Mouse (Mus musculus): Measurements from ENCODE around the gene Prpf39. TPM values are rescaled to one million over a fixed set of nuclear protein-coding genes. Genes with fewer than 3 reads are reported as not detected.

The Prpf39 gene
- polyA plus RNA-seq, 1 experiment from 2014 or later = 18.2 TPM

GRCm38 (mm10) chr12:65076906-65077305 lies 40.8 kb downstream of the Prpf39 start:
- no peak for ATAC-seq (ENCODE audit: low FRiP score, low TSS enrichment)
- H3K4me3 ChIP-seq (ENCODE audit: low read depth, low read length) = no peak overlapping the region
- H3K9me3 ChIP-seq (ENCODE audit: control insufficient read depth, low read length) = no peaks in the 10 kb centered on the region
- H3K4me2 ChIP-seq (replicated peaks; ENCODE audit: low read depth) = no peak overlapping the region; the same call in 1 of the 2 replicates
- no peaks in the 10 kb centered on the region for H3K4me1 ChIP-seq (replicated peaks; ENCODE audit: control insufficient read depth, insufficient read depth)
- WGBS = 75% methylated on average over 9 of the region's 9 CpGs
- TF ChIP-seq CTCF (IDR thresholded peaks at IDR 0.05; ENCODE audit: low read depth) = no peak
- TF ChIP-seq EP300 (optimal IDR thresholded peaks at IDR 0.05) = no peak
- no peak overlapping the region for H3K27ac ChIP-seq (replicated peaks)
- H3K36me3 ChIP-seq (ENCODE audit: control insufficient read depth, insufficient read depth, low read length) = no peaks in the 10 kb centered on the region
- DNase-seq (ENCODE audit: low spot score) = no peak
- no peaks in the 10 kb centered on the region for H3K27me3 ChIP-seq (ENCODE audit: control insufficient read depth, insufficient read depth, low read length)
- H3K9ac ChIP-seq (ENCODE audit: low read length) = no peak overlapping the region

GRCm38 (mm10) chr12:65108746-65109145 lies 72.6 kb downstream of the Prpf39 start:
- H3K4me1 ChIP-seq (replicated peaks; ENCODE audit: control insufficient read depth, insufficient read depth) = no peaks in the 10 kb centered on the region
- H3K9me3 ChIP-seq (ENCODE audit: control insufficient read depth, low read length) = no peaks in the 10 kb centered on the region
- 69% methylated on average over 1 of the region's 1 CpGs for WGBS
- H3K4me2 ChIP-seq (replicated peaks; ENCODE audit: low read depth) = no peak overlapping the region
- ATAC-seq (ENCODE audit: low FRiP score, low TSS enrichment) (no peak), DNase-seq (ENCODE audit: low spot score) (no peak)
- TF ChIP-seq CTCF (IDR thresholded peaks at IDR 0.05; ENCODE audit: low read depth) (no peak), EP300 (optimal IDR thresholded peaks at IDR 0.05) (no peak)
- no peak overlapping the region for H3K27ac ChIP-seq (replicated peaks)
- H3K4me3 ChIP-seq (ENCODE audit: low read depth, low read length) = no peak overlapping the region
- H3K36me3 ChIP-seq (ENCODE audit: control insufficient read depth, insufficient read depth, low read length) = peaks cover 4% of the 10 kb centered on the region; the same call in 1 of the 2 replicates
- H3K9ac ChIP-seq (ENCODE audit: low read length) = no peak overlapping the region
- H3K27me3 ChIP-seq (ENCODE audit: control insufficient read depth, insufficient read depth, low read length) = no peaks in the 10 kb centered on the region

- peaks cover 4% of the 10 kb centered on the region; the same call in 1 of the 2 replicates for H3K36me3 ChIP-seq (ENCODE audit: control insufficient read depth, insufficient read depth, low read length)
- H3K4me1 ChIP-seq (replicated peaks; ENCODE audit: control insufficient read depth, insufficient read depth) = no peaks in the 10 kb centered on the region
- no peak overlapping the region for H3K9ac ChIP-seq (ENCODE audit: low read length)
- no peak overlapping the region for H3K4me3 ChIP-seq (ENCODE audit: low read depth, low read length)
- H3K27me3 ChIP-seq (ENCODE audit: control insufficient read depth, insufficient read depth, low read length) = no peaks in the 10 kb centered on the region
- no peak overlapping the region for H3K4me2 ChIP-seq (replicated peaks; ENCODE audit: low read depth)
- TF ChIP-seq EP300 (optimal IDR thresholded peaks at IDR 0.05) (no peak), CTCF (IDR thresholded peaks at IDR 0.05; ENCODE audit: low read depth) (no peak)
- DNase-seq (ENCODE audit: low spot score) = no peak
- no peak overlapping the region for H3K27ac ChIP-seq (replicated peaks)
- no peak for ATAC-seq (ENCODE audit: low FRiP score, low TSS enrichment)
- WGBS = 85% methylated on average over 3 of the region's 3 CpGs
- no peaks in the 10 kb centered on the region for H3K9me3 ChIP-seq (ENCODE audit: control insufficient read depth, low read length)
Observed at GRCm38 (mm10) chr12:65111503-65111902, 75.4 kb downstream of the Prpf39 start.

DNA sequence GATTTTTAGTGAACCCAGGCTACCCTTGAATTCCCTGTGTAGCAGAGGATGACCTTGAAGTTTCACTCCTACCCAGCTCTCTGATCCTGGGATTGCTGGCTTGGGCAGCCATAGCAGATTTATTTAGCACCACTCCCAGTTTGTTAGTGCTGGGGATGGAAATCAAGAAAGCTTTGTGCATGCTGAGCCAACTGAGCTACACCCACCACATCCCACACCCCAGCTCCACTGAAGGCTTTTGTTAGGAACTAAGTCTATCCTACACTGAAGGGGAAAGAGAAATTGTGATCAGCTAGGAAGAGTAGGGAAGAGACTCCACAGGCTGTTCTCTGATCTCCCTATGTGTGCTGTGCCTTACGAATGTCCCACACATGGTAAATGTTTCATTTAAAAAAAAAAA lies 76.7 kb downstream of the Prpf39 start:
- H3K9me3 ChIP-seq (ENCODE audit: control insufficient read depth, low read length) = no peaks in the 10 kb centered on the region
- DNase-seq (ENCODE audit: low spot score) (no peak), ATAC-seq (ENCODE audit: low FRiP score, low TSS enrichment) (no peak)
- H3K27me3 ChIP-seq (ENCODE audit: control insufficient read depth, insufficient read depth, low read length) = no peaks in the 10 kb centered on the region
- H3K36me3 ChIP-seq (ENCODE audit: control insufficient read depth, insufficient read depth, low read length) = peaks cover 4% of the 10 kb centered on the region; the same call in 1 of the 2 replicates
- H3K4me2 ChIP-seq (replicated peaks; ENCODE audit: low read depth) = no peak overlapping the region
- no peak for TF ChIP-seq CTCF (IDR thresholded peaks at IDR 0.05; ENCODE audit: low read depth)
- no peak for TF ChIP-seq EP300 (optimal IDR thresholded peaks at IDR 0.05)
- WGBS = 100% methylated on average over 1 of the region's 1 CpGs
- H3K4me3 ChIP-seq (ENCODE audit: low read depth, low read length) = no peak overlapping the region
- no peaks in the 10 kb centered on the region for H3K4me1 ChIP-seq (replicated peaks; ENCODE audit: control insufficient read depth, insufficient read depth)
- no peak overlapping the region for H3K9ac ChIP-seq (ENCODE audit: low read length)
- no peak overlapping the region for H3K27ac ChIP-seq (replicated peaks)

Other genes with a start within 250 kb of the Prpf39 start
- 2.0 and 2.1 TPM in 2 replicates for gene Gm527, start 118.4 kb upstream of the Prpf39 start, polyA plus RNA-seq (2015; fragmentation: Nextera tagmentation; extraction: Ambion mirVana)
- gene Klhl28, start 70.8 kb upstream of the Prpf39 start, polyA plus RNA-seq (2015; fragmentation: Nextera tagmentation; extraction: Ambion mirVana) = 7.6 and 8.1 TPM in 2 replicates
- 11.3 and 11.4 TPM in 2 replicates for gene Togaram1, start 70.5 kb upstream of the Prpf39 start, polyA plus RNA-seq (2015; fragmentation: Nextera tagmentation; extraction: Ambion mirVana)
- 184 and 187 TPM in 2 replicates for gene Fkbp3, start 37.7 kb downstream of the Prpf39 start, polyA plus RNA-seq (2015; fragmentation: Nextera tagmentation; extraction: Ambion mirVana)
- gene Fancm, start 39.3 kb downstream of the Prpf39 start, polyA plus RNA-seq (2015; fragmentation: Nextera tagmentation; extraction: Ambion mirVana) = 2.5 and 3.6 TPM in 2 replicates
- 10.0 and 12.6 TPM in 2 replicates for gene Mis18bp1, start 136.3 kb downstream of the Prpf39 start, polyA plus RNA-seq (2015; fragmentation: Nextera tagmentation; extraction: Ambion mirVana)
- gene Wdr20rt, start 189.2 kb downstream of the Prpf39 start, polyA plus RNA-seq (2015; fragmentation: Nextera tagmentation; extraction: Ambion mirVana) = not detected in 2 replicates